9 mouse cellular contexts compared by ENCODE assay signal in the genomic region with DNA sequence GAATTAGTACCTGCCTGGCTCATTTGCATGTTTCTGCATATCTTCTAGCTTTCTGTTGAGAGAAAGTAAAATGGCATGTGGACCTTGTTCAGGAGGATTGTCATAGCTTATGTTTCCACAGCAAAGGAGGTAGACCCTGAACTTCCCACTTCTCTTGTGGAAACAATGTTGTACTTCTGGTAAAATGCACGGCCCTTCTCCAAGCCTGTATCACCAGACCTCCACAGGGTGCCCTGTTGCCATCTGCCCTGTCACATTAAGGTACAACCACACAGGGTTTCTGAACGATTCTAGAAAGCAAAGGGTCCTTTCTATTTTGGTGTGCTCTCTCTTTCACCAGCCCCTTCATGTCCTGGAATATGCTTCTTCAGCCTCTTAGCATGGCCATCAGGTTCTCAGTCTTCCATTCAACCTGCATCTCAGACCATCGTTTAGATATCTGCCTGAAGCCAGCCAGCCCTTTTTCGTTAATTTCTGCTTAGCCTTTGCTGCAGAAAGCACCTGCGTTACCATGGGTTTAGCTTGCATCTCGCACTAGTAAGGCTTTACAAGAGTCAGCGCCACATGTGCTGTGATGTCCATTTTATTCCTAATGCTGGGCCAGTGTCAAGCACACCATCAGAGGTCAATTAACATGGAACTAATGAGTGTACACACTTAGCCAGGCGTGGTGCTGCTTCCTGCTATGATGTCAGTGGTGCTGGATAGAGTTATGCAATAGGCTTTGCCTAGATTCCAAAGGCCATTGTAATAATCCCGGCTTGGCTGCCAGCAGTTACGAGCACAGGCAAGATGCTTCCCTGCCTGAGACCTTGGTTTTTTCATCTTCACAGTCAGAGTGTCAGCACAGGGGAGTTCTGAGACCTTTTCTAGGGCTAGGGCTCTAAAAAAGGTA.
DNase-seq lines count a peak whose midpoint lies in the region; ATAC-seq lines count a peak whose summit lies in the region.
"Had no signal": no experiment of that assay in that cellular context is flagged by ENCODE, and none has a peak within 500 bp of the region (broad histone marks: within the 10 kb centered on the region; RNA-seq: fewer than 3 reads in every experiment).

No protein-coding gene starts in this region.

- peak; percentile 19 for DNase-seq in kidney, adult 11 months
- DNase-seq in adrenal gland, postnatal 10 days: peak; percentile 32
- peak; percentile 68 for DNase-seq in gastrocnemius, adult 18-20 months (ENCODE audit: low spot score)
- peak; percentile 32 to 44 for DNase-seq in kidney, postnatal 36 days
- DNase-seq in thymus, postnatal 10 days (ENCODE audit: low spot score in 2 of 2): no peak

- no peaks in the 10 kb centered on the region for H3K27me3 ChIP-seq in kidney, embryonic 14.5 days (ENCODE audit: control insufficient read depth, insufficient read depth, low read length)
- H3K27me3 ChIP-seq in forebrain, embryonic 12.5 days: no peaks in the 10 kb centered on the region
- H3K27me3 ChIP-seq: midbrain, embryonic 12.5 days had no signal

- 81% methylated on average over 10 of the region's 10 CpGs for WGBS in kidney, embryonic 14.5 days
- 63% methylated on average over 10 of the region's 10 CpGs for WGBS in forebrain, embryonic 12.5 days

- H3K9me3 ChIP-seq in kidney, embryonic 14.5 days (ENCODE audit: control insufficient read depth, low read length): no peaks in the 10 kb centered on the region
- H3K9me3 ChIP-seq in forebrain, embryonic 12.5 days: no peaks in the 10 kb centered on the region
- H3K9me3 ChIP-seq: midbrain, embryonic 12.5 days had no signal

- H3K4me1 ChIP-seq in kidney, embryonic 14.5 days (ENCODE audit: control insufficient read depth, insufficient read depth, low read length): no peaks in the 10 kb centered on the region
- H3K4me1 ChIP-seq in forebrain, embryonic 12.5 days: no peaks in the 10 kb centered on the region

- no peak for ATAC-seq in kidney, embryonic 14.5 days (ENCODE audit: low FRiP score, low TSS enrichment)
- no peak for ATAC-seq in granulocyte monocyte progenitor cell, adult 5-6 weeks (replicated peaks; ENCODE audit: poor library complexity, severe bottlenecking)
- ATAC-seq in forebrain, embryonic 12.5 days (ENCODE audit: low FRiP score): no peak

- no peak overlapping the region for H3K27ac ChIP-seq in kidney, embryonic 14.5 days (ENCODE audit: low read depth, low read length)
- H3K27ac ChIP-seq in forebrain, embryonic 12.5 days: no peak overlapping the region
- H3K27ac ChIP-seq: midbrain, embryonic 12.5 days had no signal

- H3K36me3 ChIP-seq in kidney, embryonic 14.5 days (ENCODE audit: control insufficient read depth, insufficient read depth, low read length): no peaks in the 10 kb centered on the region
- H3K36me3 ChIP-seq in forebrain, embryonic 12.5 days (replicated peaks): no peaks in the 10 kb centered on the region
- H3K36me3 ChIP-seq: midbrain, embryonic 12.5 days had no signal

- H3K9ac ChIP-seq in kidney, embryonic 14.5 days (ENCODE audit: low read depth, low read length): no peak overlapping the region
- no peak overlapping the region for H3K9ac ChIP-seq in forebrain, embryonic 12.5 days
- H3K9ac ChIP-seq: midbrain, embryonic 12.5 days had no signal

- no peak overlapping the region for H3K4me2 ChIP-seq in kidney, embryonic 14.5 days (replicated peaks; ENCODE audit: low read depth, low read length)
- H3K4me2 ChIP-seq in forebrain, embryonic 12.5 days: no peak overlapping the region
- H3K4me2 ChIP-seq: midbrain, embryonic 12.5 days had no signal

- no peak overlapping the region for H3K4me3 ChIP-seq in kidney, embryonic 14.5 days (ENCODE audit: low read length)
- H3K4me3 ChIP-seq in forebrain, embryonic 12.5 days (replicated peaks): no peak overlapping the region
- H3K4me3 ChIP-seq: midbrain, embryonic 12.5 days had no signal

Comparison
In these comparisons a context has a peak if more than half of its experiments do, and no peak if none do; other contexts are left out.
1. DNase-seq: peak in kidney, adult 11 months (single experiment), adrenal gland, postnatal 10 days (single experiment), gastrocnemius, adult 18-20 months (single experiment) and kidney, postnatal 36 days (2 of 2); none in thymus, postnatal 10 days (0 of 2).